Mouse (Mus musculus) brain, embryonic 14.5 days (tissue): ENCODE data around the gene Zfp933.
"Not testable (repeated sequence)": the region's sequence is repeated elsewhere in the genome, so short reads cannot be mapped to it uniquely, and the experiment has no call there.

Experiments
- CTCF ChIP-seq: fragments of 200-500 bp; IDR thresholded peaks from 2 replicates; pipeline ENCODE4 v1.5.1; 2012; ENCODE audit warnings: inconsistent platforms, mild to moderate bottlenecking, moderate library complexity, borderline replicate concordance; ENCODE audit not compliant: insufficient read depth, insufficient read length; ENCODE audit errors: extremely low read depth
- POLR2A ChIP-seq: fragments of 200-500 bp; IDR thresholded peaks from 2 replicates; pipeline ENCODE4 v1.6.1; 2012; ENCODE audit warnings: mild to moderate bottlenecking, inconsistent platforms, borderline replicate concordance; ENCODE audit not compliant: poor library complexity, insufficient read depth, insufficient read length, severe bottlenecking; ENCODE audit errors: extremely low read depth

- not testable (repeated sequence) for TF ChIP-seq POLR2A, CTCF
Measured at GRCm38 (mm10) chr4:147795308-147795707, 52.9 kb downstream of the Zfp933 start.
